Mouse (Mus musculus) lung, embryonic 14.5 days (tissue): ENCODE measurements at regions not wholly inside any gene's neighbourhood (a gene's known extent, or its start where the extent isn't known, plus 50 kb on each side); places are given as distances from the start of the nearest gene placed in this dataset.

Source experiments
- ATAC-seq: fragments of 200-750 bp; cut with Nextera tagmentation; 2 replicates; pipeline ENCODE4 v1.8.0; 2017; ENCODE audit warnings: mild to moderate bottlenecking, moderate TSS enrichment, moderate library complexity; ENCODE audit not compliant: insufficient read depth
- DNase-seq: peaks from one replicate; pipeline ENCODE4 v3.0.0-alpha.2; 2015
- H3K27ac ChIP-seq: fragments of 300-500 bp; sonication (generic); 2 replicates; pipeline ENCODE4 v1.5.1; 2014; ENCODE audit warnings: low read depth, mild to moderate bottlenecking, moderate library complexity
- H3K27me3 ChIP-seq: fragments of 300-500 bp; sonication (generic); 2 replicates; pipeline ENCODE4 v1.6.1; 2014; ENCODE audit warnings: low read length, control low read depth; ENCODE audit not compliant: insufficient read depth
- H3K36me3 ChIP-seq: fragments of 300-500 bp; sonication (generic); 2 replicates; pipeline ENCODE4 v1.6.1; 2014; ENCODE audit warnings: control low read depth; ENCODE audit not compliant: insufficient read depth
- H3K4me1 ChIP-seq: fragments of 300-500 bp; sonication (generic); 2 replicates; pipeline ENCODE4 v1.6.1; 2014; ENCODE audit warnings: antibody characterized with exemption, control low read depth; ENCODE audit not compliant: insufficient read depth
- H3K4me2 ChIP-seq: fragments of 300-500 bp; sonication (generic); 2 replicates; pipeline ENCODE4 v1.6.1; 2014; ENCODE audit warnings: mild to moderate bottlenecking
- H3K4me3 ChIP-seq: fragments of 300-500 bp; sonication (generic); 2 replicates; pipeline ENCODE4 v1.5.1; 2014; ENCODE audit warnings: low read depth, low read length
- H3K9ac ChIP-seq: fragments of 300-500 bp; sonication (generic); 2 replicates; pipeline ENCODE4 v1.6.1; 2014
- H3K9me3 ChIP-seq: fragments of 300-500 bp; sonication (generic); 2 replicates; pipeline ENCODE4 v1.6.1; 2016; ENCODE audit warnings: low read depth, low read length, control low read depth
- CTCF ChIP-seq: IDR thresholded peaks from 2 replicates; pipeline ENCODE4 v1.5.1; 2016; ENCODE audit warnings: antibody characterized with exemption, low read depth
- WGBS: fragments of 180-500 bp; shearing (Covaris S2); extraction: QIAGEN DNeasy Blood & Tissue Kit; methylation state at CpG from one replicate; pipeline ENCODE4 v1.1.7; 2014; 5-methylcytosine and 5-hydroxymethylcytosine counted together

- no peaks in the 10 kb centered on the region for H3K27me3 ChIP-seq
- H3K4me3 ChIP-seq, result no peak overlapping the region
- H3K4me2 ChIP-seq, result no peak overlapping the region
- no peaks in the 10 kb centered on the region for H3K4me1 ChIP-seq
- no peaks in the 10 kb centered on the region for H3K36me3 ChIP-seq
- H3K27ac ChIP-seq, result no peak overlapping the region
- TF ChIP-seq CTCF, result no peak
- ATAC-seq, result no peak
- no peaks in the 10 kb centered on the region for H3K9me3 ChIP-seq
- no peak for DNase-seq
- WGBS, result 77% methylated on average over 6 of the region's 6 CpGs
- no peak overlapping the region for H3K9ac ChIP-seq
These were observed 198.2 kb upstream of the Chl1 start for GRCm38 (mm10) chr6:103312149-103312548.

DNA sequence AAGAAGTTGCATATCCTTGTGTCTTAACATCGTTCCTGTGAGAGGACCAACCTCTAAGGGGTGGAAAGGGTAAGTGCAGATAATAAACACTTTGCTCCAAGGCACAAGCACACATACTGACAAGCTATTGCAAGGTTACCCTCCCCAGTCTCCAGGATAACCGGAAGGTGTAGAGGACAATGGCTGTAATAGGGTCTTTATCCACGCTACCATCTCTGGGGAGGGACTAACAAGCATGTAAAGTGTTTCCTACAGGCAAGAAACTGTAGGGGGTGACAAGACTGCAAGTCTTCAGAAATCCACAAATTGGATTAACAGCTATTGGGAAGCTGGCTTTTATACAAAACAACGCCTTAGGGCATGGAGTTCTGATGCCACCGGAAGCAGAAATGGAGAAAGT lies 197.5 kb upstream of the Chl1 start:
- no peaks in the 10 kb centered on the region for H3K4me1 ChIP-seq
- H3K27me3 ChIP-seq, result no peaks in the 10 kb centered on the region
- H3K4me2 ChIP-seq, result no peak overlapping the region
- H3K9ac ChIP-seq, result no peak overlapping the region
- 82% methylated on average over 5 of the region's 5 CpGs for WGBS
- TF ChIP-seq CTCF, result no peak
- no peak overlapping the region for H3K27ac ChIP-seq
- no peak overlapping the region for H3K4me3 ChIP-seq
- H3K36me3 ChIP-seq, result no peaks in the 10 kb centered on the region
- ATAC-seq (no peak), DNase-seq (no peak)
- H3K9me3 ChIP-seq, result no peaks in the 10 kb centered on the region

- WGBS, result 9% methylated on average over 6 of the region's 6 CpGs
- DNase-seq (peak; percentile 72), ATAC-seq (peak; percentile 49; the same call in 1 of the 2 replicates)
- Histone ChIP-seq H3K9me3 (no peaks in the 10 kb centered on the region), H3K4me3 (no peak overlapping the region), H3K4me1 (no peaks in the 10 kb centered on the region), H3K36me3 (no peaks in the 10 kb centered on the region), H3K4me2 (no peak overlapping the region), H3K27ac (no peak overlapping the region), H3K9ac (no peak overlapping the region), H3K27me3 (no peaks in the 10 kb centered on the region)
- TF ChIP-seq CTCF, result no peak
These were observed 192.3 kb upstream of the Chl1 start for GRCm38 (mm10) chr6:103318081-103318480.

GRCm38 (mm10) chr6:103318677-103319359 lies 191.6 kb upstream of the Chl1 start:
- Histone ChIP-seq H3K9ac (no peak overlapping the region), H3K9me3 (no peaks in the 10 kb centered on the region), H3K4me3 (no peak overlapping the region), H3K36me3 (no peaks in the 10 kb centered on the region), H3K27me3 (no peaks in the 10 kb centered on the region), H3K4me2 (no peak overlapping the region), H3K4me1 (no peaks in the 10 kb centered on the region), H3K27ac (no peak overlapping the region)
- DNase-seq (no peak), ATAC-seq (no peak)
- 77% methylated on average over 3 of the region's 3 CpGs for WGBS
- TF ChIP-seq CTCF, result no peak

DNA sequence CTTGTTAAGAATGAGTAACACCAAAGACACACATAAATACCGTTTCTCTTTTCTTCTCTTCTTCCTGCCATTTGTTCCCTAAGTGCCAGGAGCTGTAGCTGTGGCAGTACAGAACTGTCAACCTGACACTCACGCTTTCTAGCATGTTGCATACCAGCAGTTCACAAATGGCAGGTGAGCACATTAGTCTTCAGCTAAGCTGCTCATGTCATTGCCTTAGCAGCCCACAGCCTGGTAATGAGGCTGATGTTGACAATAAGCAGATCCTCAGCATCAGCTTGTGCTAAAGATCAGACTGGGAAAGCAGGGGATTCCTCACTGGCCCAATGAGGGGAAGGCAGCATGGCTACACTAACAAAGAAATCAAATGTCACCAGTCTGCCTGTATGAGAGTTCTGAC lies 190.4 kb upstream of the Chl1 start:
- Histone ChIP-seq H3K27me3 (no peaks in the 10 kb centered on the region), H3K4me2 (no peak overlapping the region), H3K36me3 (no peaks in the 10 kb centered on the region), H3K9ac (no peak overlapping the region), H3K4me3 (no peak overlapping the region), H3K27ac (no peak overlapping the region), H3K9me3 (no peaks in the 10 kb centered on the region), H3K4me1 (no peaks in the 10 kb centered on the region)
- DNase-seq (no peak), ATAC-seq (no peak)
- 44% methylated on average over 2 of the region's 2 CpGs for WGBS
- no peak for TF ChIP-seq CTCF

DNA sequence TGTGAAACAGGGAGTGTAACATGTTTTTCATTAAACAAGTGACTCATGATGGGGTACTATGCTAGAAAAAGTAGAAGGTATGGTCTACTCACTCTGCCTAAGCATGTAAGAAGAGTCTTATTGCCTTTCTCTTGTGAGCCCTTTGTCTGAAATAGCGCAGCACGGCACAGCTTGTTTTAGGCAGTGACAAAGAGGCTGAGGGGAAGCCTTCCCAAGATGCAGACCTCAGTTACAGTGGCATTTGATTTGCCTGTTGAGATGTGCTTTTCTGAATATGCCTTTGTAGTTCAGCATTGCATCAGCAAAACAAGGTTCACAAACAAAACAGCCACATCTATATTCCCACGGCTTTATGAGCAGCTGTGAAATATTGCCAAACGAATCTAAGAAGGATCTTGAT lies 189.8 kb upstream of the Chl1 start:
- no peak overlapping the region for H3K4me2 ChIP-seq
- H3K27ac ChIP-seq, result no peak overlapping the region
- H3K36me3 ChIP-seq, result no peaks in the 10 kb centered on the region
- H3K9ac ChIP-seq, result no peak overlapping the region
- DNase-seq (no peak), ATAC-seq (no peak)
- no peaks in the 10 kb centered on the region for H3K9me3 ChIP-seq
- WGBS, result 58% methylated on average over 4 of the region's 4 CpGs
- no peaks in the 10 kb centered on the region for H3K4me1 ChIP-seq
- TF ChIP-seq CTCF, result no peak
- H3K4me3 ChIP-seq, result no peak overlapping the region
- no peaks in the 10 kb centered on the region for H3K27me3 ChIP-seq

- no peaks in the 10 kb centered on the region for H3K9me3 ChIP-seq
- no peaks in the 10 kb centered on the region for H3K4me1 ChIP-seq
- no peak for DNase-seq
- no peak overlapping the region for H3K4me2 ChIP-seq
- H3K27ac ChIP-seq, result no peak overlapping the region
- ATAC-seq, result no peak
- H3K4me3 ChIP-seq, result no peak overlapping the region
- H3K36me3 ChIP-seq, result no peaks in the 10 kb centered on the region
- no peaks in the 10 kb centered on the region for H3K27me3 ChIP-seq
- WGBS, result 71% methylated on average over 2 of the region's 2 CpGs
- no peak for TF ChIP-seq CTCF
- no peak overlapping the region for H3K9ac ChIP-seq
These were observed 189.3 kb upstream of the Chl1 start for GRCm38 (mm10) chr6:103321058-103321457.

GRCm38 (mm10) chr6:103322442-103322841 lies 187.9 kb upstream of the Chl1 start:
- Histone ChIP-seq H3K9ac (no peak overlapping the region), H3K4me2 (no peak overlapping the region), H3K27ac (no peak overlapping the region), H3K4me1 (no peaks in the 10 kb centered on the region), H3K27me3 (no peaks in the 10 kb centered on the region), H3K4me3 (no peak overlapping the region), H3K9me3 (no peaks in the 10 kb centered on the region), H3K36me3 (no peaks in the 10 kb centered on the region)
- TF ChIP-seq CTCF, result no peak
- no peak for DNase-seq
- ATAC-seq, result no peak
